Mouse (Mus musculus) spleen, adult 2 months (tissue): ENCODE measurements around the gene Ctnna3.

Source experiments
- CTCF ChIP-seq: fragments of 200-500 bp; IDR thresholded peaks from 2 replicates; pipeline ENCODE4 v1.5.1; 2011; ENCODE audit warnings: mild to moderate bottlenecking, inconsistent platforms; ENCODE audit not compliant: insufficient read depth, insufficient read length, insufficient replicate concordance; ENCODE audit errors: extremely low read depth
- POLR2A ChIP-seq: fragments of 200-500 bp; IDR thresholded peaks from 2 replicates; pipeline ENCODE4 v1.6.1; 2011; ENCODE audit warnings: low read depth, low read length, inconsistent platforms

DNA sequence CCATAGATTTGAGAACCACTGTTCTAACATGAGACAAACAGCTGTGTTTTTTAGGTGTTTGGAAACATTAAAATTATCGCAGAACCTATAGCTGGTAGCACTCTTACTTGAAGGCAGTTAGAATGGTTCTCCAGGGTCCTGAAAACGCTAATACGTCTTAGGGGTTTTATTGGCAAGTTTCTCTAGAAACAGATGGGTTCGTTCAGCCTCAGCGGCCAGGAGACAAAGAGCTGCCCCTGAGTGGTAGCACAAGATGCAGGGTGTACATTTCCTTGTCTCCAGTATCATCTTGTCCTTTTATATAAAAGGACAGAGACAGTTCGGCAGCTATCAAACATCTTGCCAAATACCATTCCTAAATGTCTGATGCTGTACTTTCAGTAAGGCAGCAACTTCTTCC is 620.0 kb downstream of the Ctnna3 start:
- no peak for TF ChIP-seq CTCF
- TF ChIP-seq POLR2A: no peak
